Mouse (Mus musculus) bone marrow macrophage, adult 2 months (primary cell): ENCODE data around the gene Fhit.

Experiments used
- CTCF ChIP-seq: IDR thresholded peaks from 2 replicates; pipeline ENCODE4 v1.5.1; 2012; ENCODE audit warnings: low read depth, mild to moderate bottlenecking, low read length, moderate library complexity
- POLR2A ChIP-seq: IDR thresholded peaks from 2 replicates; pipeline ENCODE4 v1.6.1; 2012; ENCODE audit warnings: mild to moderate bottlenecking, low read depth, low read length, borderline replicate concordance

DNA sequence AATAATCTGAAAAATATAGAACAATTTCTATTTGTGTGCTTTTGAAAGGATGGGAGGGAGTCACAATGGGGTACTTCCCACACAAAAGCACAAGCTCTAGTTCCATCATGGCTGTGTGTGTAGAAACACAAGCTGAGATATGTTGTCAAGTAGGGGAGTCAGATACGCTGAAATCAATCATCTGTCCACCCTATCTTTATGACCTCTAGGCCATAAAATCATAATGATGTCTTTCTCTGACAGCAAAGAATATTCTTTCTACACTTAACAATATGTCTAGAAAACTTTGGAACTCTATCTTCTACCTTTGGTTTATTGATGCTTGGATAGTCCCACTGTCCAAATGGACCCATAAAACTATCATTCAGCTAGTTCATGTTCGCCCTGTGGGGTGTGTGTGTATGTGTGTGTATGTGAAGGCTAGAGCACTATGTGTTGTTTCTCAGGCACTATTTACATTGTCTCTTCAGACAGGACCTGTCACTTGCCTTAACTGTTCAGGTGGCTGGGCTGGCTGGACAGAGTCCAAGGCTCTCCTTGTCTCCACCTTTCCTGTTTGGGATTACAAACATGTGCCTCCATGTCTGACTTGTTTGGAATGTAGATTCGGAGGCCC, 592.8 kb downstream of the Fhit start:
- TF ChIP-seq POLR2A (no peak), CTCF (no peak)
